Mouse (Mus musculus) ES-Bruce4 (cell line): ENCODE measurements around the gene Dok5.

Experiments
- CTCF ChIP-seq: IDR thresholded peaks from one replicate; pipeline ENCODE4 v1.8.1; 2011; ENCODE audit warnings: low read depth, low read length
- EP300 ChIP-seq: IDR thresholded peaks from 2 replicates; pipeline ENCODE4 v1.6.1; 2011; ENCODE audit warnings: low read depth, low read length; ENCODE audit not compliant: insufficient read depth

DNA sequence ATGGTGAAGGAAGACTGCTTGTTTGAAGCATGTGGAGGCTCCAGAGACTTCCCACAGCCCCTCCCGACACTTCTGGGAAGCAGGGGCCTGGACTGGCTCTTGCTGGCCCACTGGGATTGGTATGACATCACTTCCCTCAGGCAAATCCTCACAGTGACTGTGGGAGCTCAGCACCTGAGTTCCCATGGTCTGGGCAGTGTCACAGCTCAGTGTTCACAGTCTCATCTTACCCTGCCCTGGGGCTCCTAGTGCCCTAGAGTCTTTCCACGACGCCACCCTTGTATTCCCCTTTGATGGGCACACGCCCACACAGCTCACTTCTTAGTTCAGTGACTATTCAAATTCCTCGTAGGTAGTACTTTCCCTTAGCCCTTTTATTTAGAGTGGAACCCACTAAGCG, 71.4 kb downstream of the Dok5 start:
- no peak for TF ChIP-seq CTCF
- TF ChIP-seq EP300, result no peak
